In genomic region chr8:70699834-70700554, GRCm38 (mm10) we compare ENCODE assay signal across 8 mouse cellular contexts. TPM values are rescaled to one million over a fixed set of nuclear protein-coding genes. Genes with fewer than 3 reads are reported as not detected.
DNase-seq lines count a peak whose midpoint lies in the region; ATAC-seq and TF ChIP-seq lines count a peak whose summit lies in the region.

No protein-coding gene starts in this region.

- under 1% methylated on average over 59 of the region's 59 CpGs for WGBS in forebrain, embryonic 12.5 days
- WGBS in heart, postnatal 0 days, result under 1% methylated on average over 58 of the region's 59 CpGs
- under 1% methylated on average over 59 of the region's 59 CpGs for WGBS in liver, postnatal 0 days (ENCODE audit: insufficient replicate concordance)
- under 1% methylated on average over 59 of the region's 59 CpGs for WGBS in olfactory bulb, adult 2 months

- peaks cover 21% of the 10 kb centered on the region for H3K4me1 ChIP-seq in brown adipose tissue, adult 24 weeks (ENCODE audit: control insufficient read depth, insufficient read depth, insufficient read length, low read length)
- H3K4me1 ChIP-seq in forebrain, embryonic 12.5 days, result peaks cover 56% of the 10 kb centered on the region
- H3K4me1 ChIP-seq in heart, postnatal 0 days (ENCODE audit: control insufficient read depth, insufficient read depth), result peaks cover 43% of the 10 kb centered on the region
- H3K4me1 ChIP-seq in liver, postnatal 0 days (ENCODE audit: insufficient read depth), result peaks cover 42% of the 10 kb centered on the region
- H3K4me1 ChIP-seq in olfactory bulb, adult 2 months (ENCODE audit: control insufficient read depth, insufficient read depth, low read length), result peaks cover 37% of the 10 kb centered on the region

- no peak for TF ChIP-seq EP300 in heart, postnatal 0 days (IDR thresholded peaks at IDR 0.05; ENCODE audit: low read depth)
- TF ChIP-seq EP300 in liver, postnatal 0 days (IDR thresholded peaks at IDR 0.05; ENCODE audit: low read depth), result 0 out of 2 replicates have a peak, but pooled peaks have one; percentile 1

- peak overlapping the region; percentile 100 for H3K4me3 ChIP-seq in brown adipose tissue, adult 24 weeks (ENCODE audit: insufficient read depth, low read depth, low read length)
- peak overlapping the region; percentile 100 for H3K4me3 ChIP-seq in forebrain, embryonic 12.5 days (replicated peaks)
- H3K4me3 ChIP-seq in heart, postnatal 0 days (ENCODE audit: low read depth, low read length), result peak overlapping the region; percentile 93
- peak overlapping the region; percentile 91 for H3K4me3 ChIP-seq in liver, postnatal 0 days (ENCODE audit: low read depth, low read length)
- H3K4me3 ChIP-seq in olfactory bulb, adult 2 months (ENCODE audit: insufficient read depth, low read depth, low read length), result peak overlapping the region; percentile 81

- ATAC-seq in forebrain, embryonic 12.5 days (ENCODE audit: low FRiP score), result 0 out of 2 replicates have a peak, but pooled peaks have one; percentile 14
- ATAC-seq in heart, postnatal 0 days (ENCODE audit: insufficient read depth, low read depth), result 0 out of 2 replicates have a peak, but pooled peaks have one; percentile 3
- ATAC-seq in liver, postnatal 0 days, result no peak

- peak; percentile 87 for DNase-seq in CD4-positive, CD25-positive, alpha-beta regulatory T cell, adult 2 months (ENCODE audit: low read depth, low spot score)
- DNase-seq in heart, postnatal 0 days (ENCODE audit: low spot score), result peak; percentile 69
- DNase-seq in kidney, postnatal 4 days, result peak; percentile 84 to 91
- DNase-seq in liver, postnatal 0 days, result peak; percentile 82
- peak; percentile 75 for DNase-seq in testis, postnatal 14 days (ENCODE audit: low spot score)

- TF ChIP-seq CTCF in heart, postnatal 0 days (IDR thresholded peaks at IDR 0.05; ENCODE audit: low read depth), result no peak
- 0 out of 2 replicates have a peak, but pooled peaks have one; percentile 1 for TF ChIP-seq CTCF in liver, postnatal 0 days (IDR thresholded peaks at IDR 0.05; ENCODE audit: low read depth)
- TF ChIP-seq CTCF in olfactory bulb, adult 2 months (IDR thresholded peaks at IDR 0.05; ENCODE audit: insufficient read depth, low read depth, low read length), result no peak

- peak; percentile 83 for TF ChIP-seq POLR2A in olfactory bulb, adult 2 months (IDR thresholded peaks at IDR 0.05; ENCODE audit: insufficient read depth, low read depth, low read length)

- H3K27me3 ChIP-seq in forebrain, embryonic 12.5 days, result no peaks in the 10 kb centered on the region
- H3K27me3 ChIP-seq in heart, postnatal 0 days (ENCODE audit: control insufficient read depth, insufficient read depth, low read length), result no peaks in the 10 kb centered on the region
- no peaks in the 10 kb centered on the region for H3K27me3 ChIP-seq in liver, postnatal 0 days (ENCODE audit: insufficient read depth, low read length)

- peak overlapping the region; percentile 73 for H3K4me2 ChIP-seq in forebrain, embryonic 12.5 days
- peak overlapping the region; percentile 70 for H3K4me2 ChIP-seq in heart, postnatal 0 days (ENCODE audit: low read depth, low read length)
- H3K4me2 ChIP-seq in liver, postnatal 0 days (ENCODE audit: low read depth, low read length), result peak overlapping the region; percentile 90

- H3K36me3 ChIP-seq in forebrain, embryonic 12.5 days (replicated peaks), result peaks cover 18% of the 10 kb centered on the region
- H3K36me3 ChIP-seq in heart, postnatal 0 days (replicated peaks; ENCODE audit: control insufficient read depth, insufficient read depth, low read length), result no peaks in the 10 kb centered on the region
- no peaks in the 10 kb centered on the region for H3K36me3 ChIP-seq in liver, postnatal 0 days (replicated peaks; ENCODE audit: insufficient read depth, low read length)

- peak overlapping the region; percentile 99 for H3K27ac ChIP-seq in brown adipose tissue, adult 24 weeks (replicated peaks; ENCODE audit: low read depth, low read length)
- peak overlapping the region; percentile 99 for H3K27ac ChIP-seq in forebrain, embryonic 12.5 days
- H3K27ac ChIP-seq in heart, postnatal 0 days (ENCODE audit: low read depth), result peak overlapping the region; percentile 99
- H3K27ac ChIP-seq in liver, postnatal 0 days (ENCODE audit: low read depth), result peak overlapping the region; percentile 99
- peak overlapping the region; percentile 95 for H3K27ac ChIP-seq in olfactory bulb, adult 2 months (ENCODE audit: insufficient read depth, low read depth, low read length)

- no peaks in the 10 kb centered on the region for H3K9me3 ChIP-seq in forebrain, embryonic 12.5 days
- no peaks in the 10 kb centered on the region for H3K9me3 ChIP-seq in heart, postnatal 0 days (replicated peaks; ENCODE audit: control insufficient read depth, low read length)
- H3K9me3 ChIP-seq in liver, postnatal 0 days (ENCODE audit: low read length), result no peaks in the 10 kb centered on the region

- H3K9ac ChIP-seq in forebrain, embryonic 12.5 days, result peak overlapping the region; percentile 100
- H3K9ac ChIP-seq in heart, postnatal 0 days (replicated peaks; ENCODE audit: low read depth, low read length), result peak overlapping the region; percentile 100
- peak overlapping the region; percentile 99 for H3K9ac ChIP-seq in liver, postnatal 0 days (replicated peaks)

RNA-seq across cellular contexts. Expression of gene Jund, which starts 1.2 kb away (rescaled TPM):
- polyA plus RNA-seq in brown adipose tissue, adult 24 weeks (2012; ENCODE audit: insufficient read depth, insufficient read length, missing spikeins), result 106 and 111 TPM in 2 replicates
- 153 and 165 TPM in 2 replicates for polyA plus RNA-seq in forebrain, embryonic 12.5 days (2016; fragmentation: Nextera tagmentation; extraction: Ambion mirVana)
- 322 and 503 TPM in 2 replicates for total RNA-seq in heart, postnatal 0 days (2014; rRNA removed; ENCODE audit: low replicate concordance)
- polyA plus RNA-seq in heart, postnatal 0 days (2015; fragmentation: Nextera tagmentation; extraction: Ambion mirVana), result 45.9 and 49.5 TPM in 2 replicates
- polyA plus RNA-seq in liver, postnatal 0 days (2015; fragmentation: Nextera tagmentation; extraction: Ambion mirVana), result 19.6 and 38.4 TPM in 2 replicates
- polyA plus RNA-seq in olfactory bulb, adult 2 months (2012; ENCODE audit: insufficient read depth, insufficient read length, low replicate concordance, missing spikeins), result not detected in 2 replicates

RNA-seq across cellular contexts. Expression of gene Iqcn, which starts 3.3 kb away (rescaled TPM):
- polyA plus RNA-seq in brown adipose tissue, adult 24 weeks (2012; ENCODE audit: insufficient read depth, insufficient read length, missing spikeins), result not detected in 2 replicates
- polyA plus RNA-seq in forebrain, embryonic 12.5 days (2016; fragmentation: Nextera tagmentation; extraction: Ambion mirVana), result 0.04 and 0.10 TPM in 2 replicates
- total RNA-seq in heart, postnatal 0 days (2014; rRNA removed; ENCODE audit: low replicate concordance), result not detected in 2 replicates
- polyA plus RNA-seq in heart, postnatal 0 days (2015; fragmentation: Nextera tagmentation; extraction: Ambion mirVana), result not detected in 2 replicates
- polyA plus RNA-seq in liver, postnatal 0 days (2015; fragmentation: Nextera tagmentation; extraction: Ambion mirVana), result 0.02 TPM in 1 of 2 replicates, not detected in the other
- not detected in 2 replicates for polyA plus RNA-seq in olfactory bulb, adult 2 months (2012; ENCODE audit: insufficient read depth, insufficient read length, low replicate concordance, missing spikeins)

RNA-seq across cellular contexts. Expression of gene Gm3336, which starts 18.3 kb away (rescaled TPM):
- polyA plus RNA-seq in brown adipose tissue, adult 24 weeks (2012; ENCODE audit: insufficient read depth, insufficient read length, missing spikeins), result not detected in 2 replicates
- not detected in 2 replicates for polyA plus RNA-seq in forebrain, embryonic 12.5 days (2016; fragmentation: Nextera tagmentation; extraction: Ambion mirVana)
- total RNA-seq in heart, postnatal 0 days (2014; rRNA removed; ENCODE audit: low replicate concordance), result not detected in 2 replicates
- polyA plus RNA-seq in heart, postnatal 0 days (2015; fragmentation: Nextera tagmentation; extraction: Ambion mirVana), result not detected in 2 replicates
- polyA plus RNA-seq in liver, postnatal 0 days (2015; fragmentation: Nextera tagmentation; extraction: Ambion mirVana), result 0.22 and 0.25 TPM in 2 replicates
- polyA plus RNA-seq in olfactory bulb, adult 2 months (2012; ENCODE audit: insufficient read depth, insufficient read length, low replicate concordance, missing spikeins), result not detected in 2 replicates

RNA-seq across cellular contexts. Expression of gene Pde4c, which starts 23.5 kb away (rescaled TPM):
- polyA plus RNA-seq in brown adipose tissue, adult 24 weeks (2012; ENCODE audit: insufficient read depth, insufficient read length, missing spikeins), result 0.36 and 1.7 TPM in 2 replicates
- polyA plus RNA-seq in forebrain, embryonic 12.5 days (2016; fragmentation: Nextera tagmentation; extraction: Ambion mirVana), result 0.14 and 0.17 TPM in 2 replicates
- 0.42 and 1.2 TPM in 2 replicates for total RNA-seq in heart, postnatal 0 days (2014; rRNA removed; ENCODE audit: low replicate concordance)
- 0.44 and 0.56 TPM in 2 replicates for polyA plus RNA-seq in heart, postnatal 0 days (2015; fragmentation: Nextera tagmentation; extraction: Ambion mirVana)
- 1.6 and 1.8 TPM in 2 replicates for polyA plus RNA-seq in liver, postnatal 0 days (2015; fragmentation: Nextera tagmentation; extraction: Ambion mirVana)
- polyA plus RNA-seq in olfactory bulb, adult 2 months (2012; ENCODE audit: insufficient read depth, insufficient read length, low replicate concordance, missing spikeins), result not detected in 2 replicates

RNA-seq across cellular contexts. Expression of gene Lsm4, which starts 26.9 kb away (rescaled TPM):
- polyA plus RNA-seq in brown adipose tissue, adult 24 weeks (2012; ENCODE audit: insufficient read depth, insufficient read length, missing spikeins), result 89.4 and 121 TPM in 2 replicates
- 259 and 275 TPM in 2 replicates for polyA plus RNA-seq in forebrain, embryonic 12.5 days (2016; fragmentation: Nextera tagmentation; extraction: Ambion mirVana)
- 438 and 495 TPM in 2 replicates for total RNA-seq in heart, postnatal 0 days (2014; rRNA removed; ENCODE audit: low replicate concordance)
- polyA plus RNA-seq in heart, postnatal 0 days (2015; fragmentation: Nextera tagmentation; extraction: Ambion mirVana), result 202 and 205 TPM in 2 replicates
- polyA plus RNA-seq in liver, postnatal 0 days (2015; fragmentation: Nextera tagmentation; extraction: Ambion mirVana), result 98.5 and 103 TPM in 2 replicates
- polyA plus RNA-seq in olfactory bulb, adult 2 months (2012; ENCODE audit: insufficient read depth, insufficient read length, low replicate concordance, missing spikeins), result not detected in 2 replicates
